Mouse (Mus musculus): ENCODE measurements around the gene Grk3. TPM values are rescaled to one million over a fixed set of nuclear protein-coding genes. Genes with fewer than 3 reads are reported as not detected.

The Grk3 gene
- polyA plus RNA-seq, 1 experiment, result 0.74 TPM

DNA sequence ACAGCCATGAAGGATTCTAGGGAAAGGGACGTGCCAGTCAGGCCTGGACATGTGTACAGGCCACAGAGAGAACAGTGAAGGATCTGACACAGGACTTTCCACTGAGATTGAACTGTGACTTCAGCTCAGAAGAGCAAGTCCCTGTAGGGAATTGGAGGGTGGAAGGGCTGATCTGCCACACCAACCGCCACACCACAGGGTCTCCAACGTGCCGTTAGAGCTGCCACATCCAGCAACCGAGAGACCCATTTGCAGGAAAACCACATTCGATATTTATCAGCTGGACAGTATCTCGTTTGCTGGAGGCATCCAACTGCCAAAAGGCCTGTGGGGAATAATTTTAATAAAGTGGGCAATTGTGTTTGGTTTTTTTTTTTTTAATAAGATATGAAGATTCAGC is 35.9 kb downstream of the Grk3 start:
- TF ChIP-seq CTCF (IDR thresholded peaks at IDR 0.05; ENCODE audit: borderline replicate concordance, insufficient read depth, low read length) (no peak), POLR2A (IDR thresholded peaks at IDR 0.05; ENCODE audit: low read depth, low read length) (no peak)

DNA sequence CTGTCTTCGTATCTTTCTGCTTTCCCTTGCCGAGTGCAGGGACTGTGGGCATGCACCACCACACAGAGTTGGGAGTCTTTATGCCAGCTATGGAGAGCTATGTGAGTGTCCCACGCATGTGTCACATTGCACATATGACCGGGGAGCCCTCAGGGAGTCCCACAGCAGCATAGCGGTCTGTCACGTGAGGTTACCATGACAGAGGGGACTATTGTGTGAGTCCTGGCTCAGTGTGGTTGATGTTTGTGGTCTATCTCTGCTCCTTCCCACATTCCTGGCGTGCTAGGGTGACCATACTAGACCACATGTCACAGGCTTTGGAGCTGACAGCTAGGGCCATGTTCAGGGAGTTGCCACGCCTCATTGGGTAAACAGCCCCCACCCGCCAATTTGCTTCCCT is 36.4 kb downstream of the Grk3 start:
- H3K4me1 ChIP-seq (ENCODE audit: control insufficient read depth, insufficient read depth, low read length), result no peaks in the 10 kb centered on the region

More for the DNA sequence above, 35.9 kb downstream of the Grk3 start:
- H3K27ac ChIP-seq (ENCODE audit: insufficient read depth, low read length), result no peak overlapping the region
- no peaks in the 10 kb centered on the region for H3K4me1 ChIP-seq (ENCODE audit: control insufficient read depth, insufficient read depth, low read length)
- no peak overlapping the region for H3K4me3 ChIP-seq (ENCODE audit: insufficient read depth, low read length)

DNA sequence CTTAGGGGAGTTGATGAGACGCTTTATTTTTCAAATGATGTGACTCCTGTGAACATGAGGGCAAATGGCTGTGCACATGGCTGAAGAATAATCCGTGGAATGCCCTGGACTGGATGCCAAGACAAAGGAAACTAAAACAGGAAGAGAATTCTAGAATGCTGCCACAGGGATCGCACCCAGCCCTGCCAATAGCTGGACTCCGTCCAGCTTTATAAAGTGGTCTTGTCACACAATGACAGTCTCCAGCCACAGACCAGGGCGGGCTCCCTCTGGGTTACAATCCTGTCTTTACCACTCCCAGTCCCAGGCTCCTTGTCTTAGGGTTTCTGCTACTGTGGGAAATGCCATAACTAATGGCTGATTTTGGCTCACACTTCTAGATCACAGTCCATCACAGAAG is 38.5 kb downstream of the Grk3 start:
- TF ChIP-seq POLR2A (IDR thresholded peaks at IDR 0.05; ENCODE audit: low read depth, low read length) (no peak), CTCF (IDR thresholded peaks at IDR 0.05; ENCODE audit: borderline replicate concordance, insufficient read depth, low read length) (no peak)
- Histone ChIP-seq H3K27ac (ENCODE audit: insufficient read depth, low read length) (no peak overlapping the region), H3K4me1 (ENCODE audit: control insufficient read depth, insufficient read depth, low read length) (no peaks in the 10 kb centered on the region), H3K4me3 (ENCODE audit: insufficient read depth, low read length) (no peak overlapping the region)

More for the DNA sequence above, 36.4 kb downstream of the Grk3 start:
- H3K4me3 ChIP-seq (ENCODE audit: insufficient read depth, low read length), result no peak overlapping the region
- no peak for TF ChIP-seq POLR2A (IDR thresholded peaks at IDR 0.05; ENCODE audit: low read depth, low read length)
- no peak overlapping the region for H3K27ac ChIP-seq (ENCODE audit: insufficient read depth, low read length)

DNA sequence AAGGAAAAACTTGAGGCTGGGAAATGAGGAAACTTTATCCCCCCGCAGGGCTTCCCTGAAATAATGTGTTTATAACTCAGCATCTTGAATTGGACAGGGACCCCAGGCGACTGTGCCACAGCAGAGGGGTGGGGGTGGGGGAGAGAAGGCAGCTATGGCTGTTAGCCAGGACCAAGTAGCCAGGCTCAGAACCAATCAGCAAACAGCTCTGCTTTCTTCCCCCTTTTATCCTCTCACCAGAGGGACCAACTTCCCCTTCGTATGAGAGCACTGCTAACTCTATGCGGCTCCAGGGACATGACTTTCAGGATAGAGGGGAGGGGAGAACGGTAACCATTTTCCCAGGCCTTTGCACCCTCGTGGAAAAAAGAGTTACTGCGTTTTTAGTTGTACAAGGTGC is 42.0 kb downstream of the Grk3 start:
- TF ChIP-seq CTCF (IDR thresholded peaks at IDR 0.05; ENCODE audit: borderline replicate concordance, insufficient read depth, low read length) (no peak), POLR2A (IDR thresholded peaks at IDR 0.05; ENCODE audit: low read depth, low read length) (no peak)
- Histone ChIP-seq H3K27ac (ENCODE audit: insufficient read depth, low read length) (no peak overlapping the region), H3K4me3 (ENCODE audit: insufficient read depth, low read length) (no peak overlapping the region), H3K4me1 (ENCODE audit: control insufficient read depth, insufficient read depth, low read length) (no peaks in the 10 kb centered on the region)

DNA sequence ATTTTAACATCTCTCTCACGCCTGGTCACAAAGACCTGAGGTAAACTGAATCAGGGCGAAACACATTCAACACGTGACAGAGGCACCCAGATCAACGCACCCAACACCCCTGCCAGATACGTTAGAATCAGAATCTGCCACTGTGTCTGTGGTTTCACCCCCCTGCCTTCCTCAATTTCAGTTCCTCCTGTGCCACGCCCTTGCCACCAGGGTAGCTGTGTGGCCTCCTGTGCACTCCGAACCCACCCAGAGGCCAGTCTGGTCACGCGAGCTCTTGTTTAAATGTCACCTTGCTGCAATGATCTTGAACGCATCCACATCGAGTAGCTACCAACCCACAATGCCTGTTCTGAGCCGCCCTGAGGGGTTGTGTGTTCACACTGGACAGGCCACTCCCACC is 43.3 kb downstream of the Grk3 start:
- H3K27ac ChIP-seq (ENCODE audit: insufficient read depth, low read length), result no peak overlapping the region
- TF ChIP-seq POLR2A (IDR thresholded peaks at IDR 0.05; ENCODE audit: low read depth, low read length) (no peak), CTCF (IDR thresholded peaks at IDR 0.05; ENCODE audit: borderline replicate concordance, insufficient read depth, low read length) (no peak)
- H3K4me1 ChIP-seq (ENCODE audit: control insufficient read depth, insufficient read depth, low read length), result no peaks in the 10 kb centered on the region
- H3K4me3 ChIP-seq (ENCODE audit: insufficient read depth, low read length), result no peak overlapping the region

DNA sequence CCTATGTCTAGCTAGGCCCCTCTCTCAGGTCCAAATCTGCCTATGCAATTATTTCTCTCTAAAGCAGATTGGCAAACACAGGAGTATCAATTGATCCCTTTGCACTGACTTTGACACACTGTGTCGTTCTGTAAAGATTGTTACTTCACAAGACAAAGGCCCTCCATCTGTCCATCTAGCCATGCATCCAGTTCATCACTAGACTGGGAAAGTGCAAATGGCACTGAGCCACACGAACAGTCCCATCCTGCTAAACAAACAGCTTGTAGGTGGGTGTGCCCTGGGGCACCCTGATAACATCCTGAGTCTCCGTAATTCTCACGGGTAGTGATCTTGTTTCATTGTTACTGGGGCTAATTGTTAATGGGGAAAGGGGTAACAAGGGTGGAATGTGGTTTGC is 52.1 kb downstream of the Grk3 start:
- Histone ChIP-seq H3K27ac (ENCODE audit: insufficient read depth, low read length) (no peak overlapping the region), H3K4me3 (ENCODE audit: insufficient read depth, low read length) (no peak overlapping the region)
- TF ChIP-seq CTCF (IDR thresholded peaks at IDR 0.05; ENCODE audit: borderline replicate concordance, insufficient read depth, low read length) (no peak), POLR2A (IDR thresholded peaks at IDR 0.05; ENCODE audit: low read depth, low read length) (no peak)

DNA sequence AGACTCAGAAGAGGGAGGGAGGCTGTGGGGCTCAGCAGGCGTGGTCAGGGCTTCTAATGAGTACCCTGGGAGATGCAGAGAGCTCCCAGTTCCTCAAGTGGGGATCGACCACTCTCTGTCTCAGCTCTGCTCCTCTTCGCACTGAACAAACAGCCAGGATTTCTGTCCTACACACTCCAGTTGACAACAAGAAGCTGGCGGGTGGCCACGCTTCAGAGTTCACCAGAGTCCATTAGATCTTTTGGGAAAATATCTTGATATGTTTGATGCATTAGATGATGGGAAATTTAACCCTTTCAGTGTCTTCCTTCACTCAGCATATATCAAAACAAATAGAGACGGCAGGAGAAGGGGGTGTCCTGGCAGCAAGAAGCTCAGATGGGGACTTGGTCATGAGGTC is 53.4 kb downstream of the Grk3 start:
- Histone ChIP-seq H3K4me1 (ENCODE audit: control insufficient read depth, insufficient read depth, low read length) (peaks cover 5% of the 10 kb centered on the region; the same call in 1 of the 2 replicates), H3K27ac (ENCODE audit: insufficient read depth, low read length) (0 out of 2 replicates have a peak overlapping the region, but pooled peaks have one; percentile 23), H3K4me3 (ENCODE audit: insufficient read depth, low read length) (no peak overlapping the region)
- TF ChIP-seq CTCF (IDR thresholded peaks at IDR 0.05; ENCODE audit: borderline replicate concordance, insufficient read depth, low read length) (no peak), POLR2A (IDR thresholded peaks at IDR 0.05; ENCODE audit: low read depth, low read length) (no peak)

More for the DNA sequence above, 52.1 kb downstream of the Grk3 start:
- peaks cover 5% of the 10 kb centered on the region; the same call in 1 of the 2 replicates for H3K4me1 ChIP-seq (ENCODE audit: control insufficient read depth, insufficient read depth, low read length)

DNA sequence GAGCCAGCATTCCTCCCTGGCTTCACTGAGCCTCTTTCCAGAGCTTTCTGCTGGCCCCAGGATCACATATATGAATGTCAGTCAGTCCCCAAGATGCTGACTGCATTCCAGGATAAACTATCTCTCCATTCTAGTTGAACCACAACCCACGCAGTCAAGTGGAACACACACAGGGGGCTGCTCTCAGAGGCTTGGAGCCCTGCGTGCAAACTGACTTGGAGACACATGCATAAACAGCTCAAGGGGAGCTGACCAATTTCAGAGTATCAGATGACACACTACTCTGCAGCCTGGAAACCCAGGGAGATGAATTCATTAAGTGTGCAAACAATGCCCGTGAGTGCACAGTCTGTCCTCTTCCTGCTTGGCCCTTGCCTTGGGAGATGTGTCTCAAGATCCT is 54.7 kb downstream of the Grk3 start:
- TF ChIP-seq CTCF (IDR thresholded peaks at IDR 0.05; ENCODE audit: borderline replicate concordance, insufficient read depth, low read length) (no peak), POLR2A (IDR thresholded peaks at IDR 0.05; ENCODE audit: low read depth, low read length) (no peak)
- H3K4me1 ChIP-seq (ENCODE audit: control insufficient read depth, insufficient read depth, low read length), result peaks cover 5% of the 10 kb centered on the region; the same call in 1 of the 2 replicates
- peak overlapping the region; percentile 74 for H3K27ac ChIP-seq (ENCODE audit: insufficient read depth, low read length)
- H3K4me3 ChIP-seq (ENCODE audit: insufficient read depth, low read length), result no peak overlapping the region

DNA sequence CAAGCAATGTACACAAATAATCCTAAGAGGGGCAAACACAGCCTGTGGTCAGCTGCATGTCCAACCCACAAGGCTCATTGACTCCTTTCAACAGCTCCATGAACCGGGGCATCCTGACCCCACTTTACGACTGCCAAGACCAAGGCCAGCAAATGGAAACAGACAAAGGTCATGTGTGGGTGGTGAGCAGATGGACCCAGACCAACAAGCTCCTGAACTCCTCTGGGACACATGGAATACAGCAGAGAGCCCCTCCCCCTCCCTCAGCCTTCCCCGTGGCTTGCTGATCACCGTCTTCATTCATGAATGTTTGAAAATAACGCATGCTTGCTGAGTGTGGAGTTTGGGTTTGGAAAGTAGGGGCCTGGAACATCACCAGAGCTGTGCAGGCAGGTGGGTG is 57.3 kb downstream of the Grk3 start:
- Histone ChIP-seq H3K27ac (ENCODE audit: insufficient read depth, low read length) (no peak overlapping the region), H3K4me1 (ENCODE audit: control insufficient read depth, insufficient read depth, low read length) (peaks cover 5% of the 10 kb centered on the region; the same call in 1 of the 2 replicates), H3K4me3 (ENCODE audit: insufficient read depth, low read length) (no peak overlapping the region)
- TF ChIP-seq CTCF (IDR thresholded peaks at IDR 0.05; ENCODE audit: borderline replicate concordance, insufficient read depth, low read length), result no peak

DNA sequence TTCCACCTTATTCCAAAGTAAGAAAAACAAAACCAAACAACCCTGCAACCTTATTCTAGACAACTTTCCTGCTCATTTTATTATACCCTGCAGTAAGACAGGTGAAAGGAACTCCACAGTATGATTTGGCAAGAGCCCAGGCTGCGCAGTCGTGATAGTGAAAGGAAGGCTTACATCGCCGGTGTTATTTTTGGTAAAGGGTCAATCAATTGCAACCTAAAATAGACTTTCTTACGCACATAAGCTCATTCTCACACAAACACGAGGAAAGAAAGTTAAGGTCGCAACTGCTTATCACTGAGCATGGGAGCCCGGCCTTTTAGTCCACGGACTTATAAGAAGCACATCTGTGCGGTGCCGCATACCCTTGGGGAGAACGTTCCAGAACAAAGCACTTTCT is 58.8 kb downstream of the Grk3 start:
- H3K4me1 ChIP-seq (ENCODE audit: control insufficient read depth, insufficient read depth, low read length), result peaks cover 5% of the 10 kb centered on the region; the same call in 1 of the 2 replicates
- H3K27ac ChIP-seq (ENCODE audit: insufficient read depth, low read length), result no peak overlapping the region
- H3K4me3 ChIP-seq (ENCODE audit: insufficient read depth, low read length), result no peak overlapping the region
- TF ChIP-seq POLR2A (IDR thresholded peaks at IDR 0.05; ENCODE audit: low read depth, low read length), result no peak
- TF ChIP-seq CTCF (IDR thresholded peaks at IDR 0.05; ENCODE audit: borderline replicate concordance, insufficient read depth, low read length), result no peak

DNA sequence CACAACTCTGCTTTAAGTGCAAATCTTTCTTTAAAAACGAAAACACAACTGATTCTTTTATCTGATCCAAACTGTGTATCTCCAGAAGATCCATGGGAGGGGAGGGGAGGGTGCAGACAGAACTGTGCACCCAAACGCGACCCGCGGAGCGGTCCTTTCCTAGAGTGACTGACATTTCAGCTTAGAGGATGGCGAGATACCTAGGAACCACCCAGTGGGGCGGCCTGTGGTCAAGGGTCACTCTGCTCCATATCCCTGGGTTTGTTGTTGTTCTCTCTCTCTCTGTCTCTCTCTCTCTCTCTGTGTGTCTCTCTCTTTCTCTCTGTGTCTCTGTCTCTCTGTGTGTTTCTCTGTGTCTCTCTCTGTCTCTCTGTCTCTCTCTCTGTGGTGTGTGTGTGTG is 59.2 kb downstream of the Grk3 start:
- Histone ChIP-seq H3K27ac (ENCODE audit: insufficient read depth, low read length) (no peak overlapping the region), H3K4me3 (ENCODE audit: insufficient read depth, low read length) (no peak overlapping the region), H3K4me1 (ENCODE audit: control insufficient read depth, insufficient read depth, low read length) (peaks cover 2% of the 10 kb centered on the region; the same call in 1 of the 2 replicates)
- TF ChIP-seq CTCF (IDR thresholded peaks at IDR 0.05; ENCODE audit: borderline replicate concordance, insufficient read depth, low read length), result no peak
- TF ChIP-seq POLR2A (IDR thresholded peaks at IDR 0.05; ENCODE audit: low read depth, low read length), result no peak
